Mouse (Mus musculus) kidney, adult 2 months (tissue): ENCODE data around the gene Ackr1.

Experiments used
- CTCF ChIP-seq: fragments of 200-500 bp; conservative IDR thresholded peaks from 2 replicates; pipeline ENCODE4 v1.5.1; 2011; ENCODE audit warnings: low read depth, mild to moderate bottlenecking, control low read depth, low read length, moderate library complexity, mixed read lengths; ENCODE audit not compliant: insufficient read depth, insufficient read length
- POLR2A ChIP-seq: fragments of 200-500 bp; IDR thresholded peaks from one replicate; pipeline ENCODE4 v1.6.1; 2011; ENCODE audit warnings: low read depth, low read length, control low read depth

DNA sequence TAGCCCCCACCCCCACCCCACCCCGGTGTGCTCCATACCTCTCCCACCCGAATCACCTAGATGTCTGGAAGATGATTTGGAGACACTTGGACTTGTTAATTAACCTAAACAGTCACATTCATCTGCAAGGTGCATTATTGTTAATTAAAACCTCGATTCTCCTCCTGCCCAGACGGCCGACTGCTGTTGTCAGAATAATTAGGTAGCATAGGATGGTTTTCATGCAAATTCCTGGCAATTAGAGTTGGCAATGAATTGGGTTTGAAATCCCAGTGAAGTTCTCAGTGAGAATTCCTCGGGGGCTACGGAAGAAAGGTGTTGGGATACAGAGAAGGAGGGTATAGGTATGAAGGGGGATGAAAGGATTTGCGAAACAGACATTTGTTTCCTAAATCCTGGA, 5.1 kb downstream of the Ackr1 start:
- TF ChIP-seq POLR2A (no peak), CTCF (no peak)
